Mouse (Mus musculus): ENCODE results near the gene Gm7358. TPM values are rescaled to one million over a fixed set of nuclear protein-coding genes. Genes with fewer than 3 reads are reported as not detected.
"Not testable (repeated sequence)": the region's sequence is repeated elsewhere in the genome, so short reads cannot be mapped to it uniquely, and the experiment has no call there.

Gm7358 gene
- total RNA-seq (2022): not detected

DNA sequence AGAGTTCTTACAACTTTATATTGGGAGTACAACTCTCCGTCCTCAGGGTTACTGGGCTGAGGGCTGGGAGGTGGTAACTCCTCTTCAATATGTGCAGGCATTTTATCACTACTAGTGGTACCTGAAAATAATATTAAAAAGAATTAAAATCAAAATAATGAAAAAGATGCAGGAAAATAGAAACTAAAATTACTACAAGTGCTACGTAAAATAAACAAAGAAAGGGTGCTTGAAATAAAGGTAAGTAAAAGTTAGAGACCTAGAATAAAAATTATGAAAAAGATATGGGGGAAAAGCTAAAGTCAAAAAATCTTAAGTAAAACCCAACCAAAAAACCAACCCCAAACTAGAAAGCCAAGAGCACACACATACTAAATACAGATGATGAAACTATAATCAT lies at the start of gene Gm7358:
Gene Gm7358 (minus strand): TSS at position 101 of the 400 bp plus-strand sequence.
- not testable (repeated sequence) for DNase-seq (ENCODE audit: low spot score in 2 of 2)

- not testable (repeated sequence) for DNase-seq (ENCODE audit: low spot score in 2 of 2)
These were observed 43.7 kb upstream of the Gm7358 start for GRCm38 (mm10) chr17:14103018-14103417.

GRCm38 (mm10) chr17:14101446-14101980 lies 42.2 kb upstream of the Gm7358 start:
- not testable (repeated sequence) for DNase-seq (ENCODE audit: low spot score in 2 of 2)

DNA sequence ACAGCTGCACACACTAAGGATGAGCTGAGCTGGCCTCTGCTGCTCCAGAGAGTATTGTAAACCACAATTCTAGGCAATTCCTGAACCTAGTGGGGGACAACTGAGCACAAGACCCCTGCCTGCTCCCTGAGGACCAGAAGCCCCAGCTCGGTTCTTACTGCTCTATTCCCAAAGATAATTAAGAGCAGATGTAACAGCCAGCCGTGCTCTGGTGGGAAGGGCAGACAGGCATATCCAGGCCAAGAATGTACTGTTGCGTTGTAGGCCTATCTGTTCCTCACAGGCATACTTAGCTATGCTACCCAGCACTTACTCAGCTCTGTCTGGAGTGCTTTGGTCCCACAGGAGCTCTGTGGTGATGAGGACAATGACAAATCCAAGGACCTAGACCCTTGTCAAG lies 40.6 kb upstream of the Gm7358 start:
- DNase-seq (ENCODE audit: low spot score in 2 of 2): not testable (repeated sequence)

GRCm38 (mm10) chr17:14094165-14094564 lies 34.8 kb upstream of the Gm7358 start:
- DNase-seq (ENCODE audit: low spot score in 2 of 2): not testable (repeated sequence)

DNA sequence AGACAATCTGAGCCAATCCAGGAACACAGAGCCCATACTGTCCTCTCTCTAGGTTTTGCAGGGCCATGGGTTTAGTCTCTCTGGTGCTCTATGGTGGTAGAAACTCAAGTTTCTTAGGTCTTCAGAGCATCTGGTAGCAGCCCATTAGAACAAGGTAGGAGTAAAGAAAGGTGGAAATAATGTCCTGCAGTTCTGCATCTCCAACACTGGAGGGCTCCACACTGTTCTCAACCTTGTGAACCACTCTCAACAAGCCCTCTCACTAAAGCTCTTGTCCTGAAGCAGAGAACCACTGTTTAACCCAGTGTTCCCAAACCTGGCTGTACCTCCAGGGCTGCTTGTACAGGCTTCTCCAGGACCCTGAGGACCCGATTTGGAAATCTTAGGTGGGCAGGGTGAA lies 27.3 kb upstream of the Gm7358 start:
- not testable (repeated sequence) for DNase-seq (ENCODE audit: low spot score in 2 of 2)

DNA sequence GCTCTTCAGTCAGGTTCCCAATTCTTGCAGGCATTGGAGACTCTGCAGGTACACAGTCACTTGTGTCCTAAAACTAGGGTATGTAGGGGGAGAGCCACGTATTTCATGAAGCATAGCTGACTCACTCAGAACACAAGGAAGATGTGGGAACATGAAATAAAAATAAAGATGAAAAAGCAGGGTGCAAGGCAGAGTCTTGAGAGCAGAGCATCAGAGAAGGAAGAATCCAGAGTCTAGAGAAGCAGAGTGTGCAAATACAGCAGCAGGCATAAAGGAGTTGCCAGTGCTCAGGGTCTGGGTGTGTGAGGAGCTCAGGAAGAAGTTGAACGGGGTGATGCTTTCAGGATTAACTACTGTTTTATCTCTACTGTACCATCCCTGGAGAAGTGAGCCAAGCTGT lies 17.5 kb downstream of the Gm7358 start:
- not testable (repeated sequence) for DNase-seq (ENCODE audit: low spot score in 2 of 2)

DNA sequence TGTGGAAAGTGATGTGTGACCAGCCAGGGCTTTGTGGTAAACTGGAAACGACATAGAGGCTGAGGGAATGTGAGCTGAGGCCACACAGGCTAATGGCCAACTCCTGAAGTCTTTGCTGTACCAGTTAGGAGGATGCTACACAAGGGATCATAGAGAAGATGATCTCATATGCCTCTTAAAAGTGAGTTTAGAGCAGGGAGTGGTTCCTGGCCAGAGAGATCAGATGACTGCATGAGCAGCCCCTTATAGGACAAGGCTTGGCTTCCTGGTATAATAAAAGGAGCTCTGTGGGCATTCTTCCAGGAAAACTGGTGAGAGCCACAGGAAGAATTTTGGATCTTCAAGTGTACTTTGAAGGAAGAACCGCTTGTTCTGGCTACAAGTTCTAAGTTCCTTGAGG lies 22.3 kb downstream of the Gm7358 start:
- not testable (repeated sequence) for DNase-seq (ENCODE audit: low spot score in 2 of 2)

GRCm38 (mm10) chr17:14036113-14036512 lies 23.2 kb downstream of the Gm7358 start:
- not testable (repeated sequence) for DNase-seq (ENCODE audit: low spot score in 2 of 2)

Other genes starting within 250 kb of the Gm7358 start
- not detected for gene Gm7168, start 111.2 kb downstream of the Gm7358 start, total RNA-seq (2022)
- not detected for gene Gm7356, start 55.8 kb downstream of the Gm7358 start, total RNA-seq (2022)
- 1 to 10 TPM; 1.6 to 2.3 (median 1.7) TPM for gene Dact2, start 144.8 kb upstream of the Gm7358 start, total RNA-seq (2022)
- 10 to 100 TPM; 47.3 to 59.0 (median 56.1) TPM for gene Smoc2, start 220.0 kb upstream of the Gm7358 start, total RNA-seq (2022)

Measured in gastrocnemius, adult 8-10 months (tissue).